Mouse (Mus musculus) lung, adult 2 months (tissue): Measurements from ENCODE around the gene Rbms3.

ENCODE experiments used
- CTCF ChIP-seq: fragments of 200-500 bp; IDR thresholded peaks from 2 replicates; pipeline ENCODE4 v1.5.1; 2011; ENCODE audit warnings: mild to moderate bottlenecking, low read length, control low read depth; ENCODE audit not compliant: insufficient read depth
- POLR2A ChIP-seq: fragments of 200-500 bp; IDR thresholded peaks from 2 replicates; pipeline ENCODE4 v1.6.1; 2011; ENCODE audit warnings: low read depth, mild to moderate bottlenecking, control low read depth, low read length, borderline replicate concordance; ENCODE audit errors: extremely low read depth

DNA sequence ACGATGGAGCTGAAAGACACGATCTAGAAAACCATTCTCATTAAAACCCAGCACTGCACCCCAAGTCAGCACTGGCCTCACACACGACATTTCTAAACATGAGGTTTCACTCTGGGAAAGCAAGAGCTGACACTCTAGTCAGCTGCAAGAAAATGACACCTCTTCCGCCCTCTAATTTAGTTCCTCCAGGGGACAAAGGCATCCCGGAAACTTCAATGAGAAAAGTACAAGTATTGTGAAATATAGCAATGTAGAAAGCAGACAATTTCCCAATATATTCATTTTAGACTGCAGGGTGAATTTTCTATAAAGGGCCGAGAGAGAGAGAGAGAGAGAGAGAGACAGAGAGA, 395.0 kb downstream of the Rbms3 start:
- TF ChIP-seq CTCF (no peak), POLR2A (no peak)
